Mouse (Mus musculus): Measurements from ENCODE around the gene Asb7.

The Asb7 gene

DNA sequence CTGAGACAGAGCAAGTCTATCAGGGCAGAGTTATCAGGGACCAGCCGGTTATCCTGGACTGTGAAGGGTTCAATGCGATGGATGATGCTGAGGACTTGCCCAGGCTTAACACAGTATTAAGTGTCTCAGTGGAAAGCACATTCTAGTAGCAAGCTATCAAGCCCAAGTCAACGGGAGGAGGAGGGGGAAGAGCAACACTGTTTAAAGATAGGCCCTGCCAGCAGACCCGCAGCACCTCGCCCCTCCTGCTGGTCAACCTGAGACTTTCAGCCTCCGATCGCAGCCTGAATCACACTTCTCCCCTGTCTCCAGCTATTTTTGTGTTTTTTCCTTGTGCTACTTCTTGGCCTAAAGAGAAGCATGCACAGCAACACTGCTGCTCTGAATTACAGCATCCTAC is 29.1 kb downstream of the Asb7 start:
- no peak for DNase-seq (ENCODE audit: extremely low spot score, low read depth, low spot score)

DNA sequence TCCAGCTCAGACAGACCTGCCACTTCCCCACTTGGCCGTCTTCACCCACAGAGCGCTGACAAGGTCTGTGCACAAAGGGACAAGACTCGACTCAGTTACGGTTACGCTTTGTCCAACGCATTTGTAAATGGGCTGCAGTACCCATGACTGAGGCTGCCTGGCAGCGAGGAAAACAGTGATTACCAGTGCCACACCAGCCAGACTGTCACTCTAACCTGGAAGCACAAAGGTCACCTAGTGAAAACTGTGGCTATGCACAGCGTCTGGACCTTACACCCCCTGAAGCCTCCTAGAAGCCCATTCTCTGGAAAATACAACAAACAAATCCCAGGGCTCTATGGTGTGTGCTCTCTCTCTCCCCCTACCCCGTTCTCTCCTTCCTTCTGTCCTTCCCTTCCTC is 33.9 kb downstream of the Asb7 start:
- DNase-seq (ENCODE audit: extremely low spot score, low read depth, low spot score): no peak

DNA sequence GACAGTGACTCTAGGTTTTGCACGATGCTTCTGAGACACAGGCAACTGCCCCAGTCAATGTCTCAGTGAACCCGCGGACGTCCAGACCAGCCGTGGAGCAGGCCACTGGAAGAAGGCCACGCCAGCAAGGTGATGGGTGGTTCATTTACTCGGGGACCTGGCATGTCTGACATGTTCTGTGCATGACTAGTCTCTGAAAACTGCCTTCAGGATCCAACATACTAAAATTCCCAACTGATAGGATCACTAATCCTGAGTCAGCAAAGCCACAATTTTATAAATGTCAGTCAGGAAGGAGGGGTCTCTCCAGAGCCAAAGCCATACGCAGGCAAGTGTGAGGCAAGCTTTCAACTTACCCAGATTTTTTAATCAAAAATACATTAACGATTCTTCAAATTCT is 35.8 kb downstream of the Asb7 start:
- no peak for DNase-seq (ENCODE audit: extremely low spot score, low read depth, low spot score)

DNA sequence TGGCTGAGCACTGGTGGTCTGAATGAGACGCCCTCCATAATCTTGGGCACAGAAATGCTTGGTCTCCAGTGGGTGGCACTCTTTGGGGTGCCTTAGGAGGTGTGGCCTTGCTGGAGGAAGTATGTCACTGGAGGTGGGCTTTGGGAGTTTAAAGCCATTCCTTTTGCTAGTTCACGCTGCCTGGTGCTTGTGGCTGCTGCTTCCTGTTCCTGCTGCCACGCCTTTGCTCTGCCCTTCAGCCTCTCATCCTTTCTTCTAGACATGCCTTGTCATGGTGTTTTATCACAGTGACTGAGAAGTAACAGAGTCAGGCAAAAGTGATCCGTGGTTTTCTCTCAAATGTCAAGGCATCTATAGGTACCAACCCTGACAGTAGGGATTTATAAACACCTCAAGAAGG is 37.2 kb downstream of the Asb7 start:
- no peak for DNase-seq (ENCODE audit: extremely low spot score, low read depth, low spot score)

DNA sequence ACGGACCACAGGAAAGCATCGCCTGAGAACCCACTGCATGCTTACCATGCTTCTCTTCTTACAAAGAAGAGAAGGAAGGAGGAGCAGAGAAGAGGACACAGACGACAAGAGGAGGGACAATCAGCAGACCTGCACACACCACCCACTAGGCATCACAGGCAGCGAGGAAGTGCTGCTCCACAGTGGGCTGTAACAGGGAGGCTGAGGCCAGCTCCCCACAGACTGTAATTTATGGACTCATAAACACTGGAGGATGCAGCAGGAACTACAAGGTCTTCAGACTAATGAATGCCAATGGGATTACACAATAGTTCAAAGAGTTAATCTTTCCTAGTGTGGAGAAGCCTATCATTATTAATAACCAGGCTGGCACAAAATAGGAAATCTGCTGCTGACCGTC is 38.5 kb downstream of the Asb7 start:
- DNase-seq (ENCODE audit: extremely low spot score, low read depth, low spot score): no peak

DNA sequence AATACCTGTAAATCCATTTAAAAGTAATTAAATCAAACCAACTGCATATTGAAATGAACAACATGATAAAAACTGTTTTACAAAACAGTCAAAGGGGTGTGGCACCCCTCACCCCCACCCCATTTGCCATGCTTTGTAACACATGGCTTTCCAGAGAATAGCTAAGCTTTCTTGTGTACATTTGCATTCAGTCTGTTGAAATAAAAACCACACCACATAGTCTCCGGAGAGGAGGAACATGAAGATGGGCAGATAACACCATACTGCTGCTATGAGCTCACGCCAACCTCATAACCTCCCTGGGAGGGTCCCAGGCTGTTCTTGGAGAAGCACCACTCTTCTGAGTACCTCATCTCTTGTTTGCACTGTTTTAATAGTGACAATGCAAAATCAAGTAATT is 40.2 kb downstream of the Asb7 start:
- DNase-seq (ENCODE audit: extremely low spot score, low read depth, low spot score): no peak

DNA sequence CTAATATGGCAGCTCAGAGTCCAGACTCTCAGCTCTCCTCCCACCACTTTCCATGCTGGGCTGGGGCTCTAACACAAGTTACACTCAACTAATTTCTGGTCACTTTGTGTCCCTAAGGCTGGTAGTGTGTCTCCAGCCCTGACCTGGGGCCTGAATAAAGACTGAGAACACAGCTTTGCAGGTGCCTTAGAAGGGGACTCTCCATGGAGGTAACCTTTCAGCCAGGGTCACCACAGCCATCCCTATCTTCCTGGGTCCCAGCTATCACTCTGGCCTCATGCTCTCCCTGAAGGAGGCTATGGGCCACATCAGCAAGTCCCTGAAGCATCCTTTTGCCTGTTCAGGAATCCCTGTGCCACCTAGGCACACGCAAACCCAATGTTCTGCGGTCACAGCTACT is 43.7 kb downstream of the Asb7 start:
- DNase-seq (ENCODE audit: extremely low spot score, low read depth, low spot score): no peak

DNA sequence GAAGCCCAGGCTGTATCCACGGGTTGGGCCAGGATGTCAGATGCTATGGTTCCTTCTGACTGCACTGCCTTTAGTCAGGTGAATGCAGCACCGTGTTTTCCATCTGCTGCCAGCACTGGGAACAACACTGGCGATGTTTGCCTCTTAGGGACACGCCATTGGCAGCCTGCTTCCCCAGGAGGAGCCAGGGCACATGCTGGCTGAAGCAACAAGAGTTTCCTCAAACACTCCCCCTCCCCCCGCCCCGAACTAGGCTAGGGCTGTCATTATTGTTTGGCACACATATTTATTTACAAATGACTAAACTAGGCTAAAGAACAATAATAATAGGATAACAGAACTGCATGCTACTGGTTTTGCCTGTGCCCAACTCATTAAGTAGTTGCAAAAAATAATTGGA is 56.0 kb downstream of the Asb7 start:
- DNase-seq (ENCODE audit: extremely low spot score, low read depth, low spot score): no peak

DNA sequence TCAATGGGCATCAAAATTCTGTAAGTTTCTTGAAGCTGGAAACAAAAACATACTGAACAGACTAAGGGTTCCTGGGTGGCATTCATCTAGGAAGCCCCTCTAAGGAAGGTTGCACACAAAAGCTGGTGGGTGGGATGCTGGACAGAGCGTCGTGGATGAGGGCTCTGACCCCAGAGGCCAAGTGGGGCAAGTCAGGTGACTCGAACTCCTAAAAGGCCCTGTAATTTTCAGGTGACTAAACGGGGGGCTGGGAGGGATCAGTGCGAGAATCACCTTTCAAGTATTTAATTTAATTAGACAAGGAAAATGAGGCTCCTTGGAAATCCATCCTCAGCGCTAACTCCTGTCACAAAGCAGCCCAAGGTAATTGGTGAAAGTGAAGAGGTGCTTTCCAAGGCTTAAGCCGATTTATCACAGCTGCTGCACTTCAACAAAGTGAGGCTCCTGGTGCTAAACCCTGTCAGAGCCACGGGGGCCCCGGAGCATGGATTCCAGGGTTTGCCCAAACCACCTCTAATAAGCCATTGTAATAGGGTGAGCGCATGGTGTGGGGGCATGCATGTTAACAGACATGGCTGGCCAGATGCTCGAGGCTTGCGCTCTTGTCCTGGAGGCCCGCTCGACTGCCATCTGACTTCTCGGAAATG is 59.1 kb downstream of the Asb7 start:
- no peak for DNase-seq (ENCODE audit: extremely low spot score, low read depth, low spot score)

DNA sequence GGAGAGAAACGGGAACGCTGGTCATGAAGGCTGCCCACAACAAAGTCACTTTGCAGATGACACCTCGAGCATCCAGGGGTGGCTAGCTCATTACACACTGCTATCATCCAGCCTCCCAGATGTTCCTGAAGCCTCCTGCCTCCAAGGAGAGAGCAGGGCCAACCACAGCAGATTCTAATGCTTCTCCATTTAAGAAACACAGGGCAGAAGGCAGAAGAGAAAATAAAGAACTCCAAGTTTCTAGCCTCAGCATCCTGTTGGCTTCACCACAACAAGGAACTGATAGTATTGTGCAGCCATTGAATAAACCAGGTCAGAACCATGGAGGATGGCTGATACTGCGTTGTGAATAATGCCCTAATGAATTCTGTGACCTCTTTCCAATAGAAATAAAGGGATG is 60.0 kb downstream of the Asb7 start:
- DNase-seq (ENCODE audit: extremely low spot score, low read depth, low spot score): no peak

DNA sequence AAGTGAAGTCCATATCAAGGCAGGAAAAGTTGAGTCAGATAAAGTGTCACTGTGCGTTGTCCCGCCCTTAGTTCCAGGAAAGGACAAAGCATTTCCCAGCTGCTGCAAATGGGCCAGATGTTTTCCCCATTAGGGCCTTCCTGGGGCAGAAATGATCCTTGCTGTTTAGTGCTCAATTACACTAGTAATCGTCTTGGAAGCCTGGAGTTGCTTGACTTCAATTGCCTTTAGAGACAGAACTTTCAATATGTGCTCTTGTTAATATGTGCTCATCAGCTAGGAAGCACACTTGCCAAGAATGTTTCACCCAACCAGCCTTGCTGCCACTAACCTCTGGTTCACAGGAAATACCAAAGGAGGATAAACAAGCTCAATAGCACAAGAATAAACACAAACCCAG is 66.0 kb downstream of the Asb7 start:
- DNase-seq (ENCODE audit: extremely low spot score, low read depth, low spot score): no peak

DNA sequence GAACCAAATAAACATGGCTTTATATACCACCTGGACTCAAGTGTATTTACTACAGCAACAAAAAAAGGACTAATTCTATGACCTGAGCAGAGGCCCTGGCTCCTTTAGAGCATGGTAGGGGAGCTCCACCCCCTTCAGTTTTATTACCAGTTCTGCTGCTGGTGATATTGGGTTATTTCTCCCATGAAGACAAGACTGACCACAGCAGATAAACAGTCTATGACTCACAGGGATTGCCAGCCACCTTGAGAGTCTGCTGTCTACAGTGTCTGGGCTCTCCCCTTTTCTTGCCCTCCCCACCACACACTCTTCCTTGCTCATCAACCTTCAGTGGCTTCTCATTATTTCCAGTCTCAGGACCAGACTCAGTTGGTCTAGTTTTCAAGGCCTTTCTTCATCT is 87.5 kb downstream of the Asb7 start:
- no peak for DNase-seq (ENCODE audit: extremely low spot score, low read depth, low spot score)

DNA sequence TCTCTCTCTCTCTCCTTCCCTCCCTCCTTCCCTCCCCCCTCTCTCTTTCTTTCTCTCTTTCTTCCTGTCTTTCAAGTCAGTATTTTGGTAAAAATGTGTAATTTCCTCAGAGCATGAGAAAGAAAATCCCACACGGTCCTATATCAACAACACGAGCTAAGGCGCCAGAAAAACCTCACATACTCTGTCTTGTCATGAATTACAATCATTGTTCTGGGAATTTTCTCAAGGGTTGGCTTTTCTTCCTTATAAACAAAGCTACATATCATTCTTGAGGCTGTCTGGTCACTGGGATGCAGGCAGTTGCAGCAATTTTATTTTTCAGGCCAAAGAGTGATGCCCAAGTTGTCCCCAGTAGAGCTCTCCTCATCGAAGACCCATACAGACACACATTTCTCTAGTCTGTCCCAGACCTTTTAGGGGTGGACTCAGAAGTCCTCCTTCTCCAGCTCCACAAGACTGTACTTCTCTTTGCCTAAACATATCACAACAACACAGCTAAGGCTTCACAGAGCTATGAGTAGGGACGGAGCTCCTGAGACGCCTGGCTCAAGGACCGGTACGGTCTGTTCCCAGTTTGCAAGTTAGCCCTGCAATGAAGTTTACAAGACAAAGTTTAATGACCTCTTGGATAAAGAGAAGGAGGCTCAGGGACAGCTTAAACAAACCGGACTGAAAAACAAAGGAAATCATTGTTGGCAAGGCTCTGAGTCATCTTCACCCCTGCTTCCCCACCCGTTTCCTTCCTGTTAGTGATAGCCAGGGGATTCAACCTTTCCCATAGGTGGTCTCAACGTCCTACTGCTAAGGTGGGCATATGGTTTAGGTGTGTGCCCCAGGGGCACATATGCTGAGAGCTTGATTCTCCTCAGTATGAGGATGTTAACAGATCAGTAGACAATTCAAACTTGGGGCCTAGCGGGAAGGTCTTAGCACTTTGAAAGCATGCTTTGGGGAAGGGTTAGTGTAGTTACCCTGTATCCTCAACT is 88.5 kb downstream of the Asb7 start:
- DNase-seq (ENCODE audit: extremely low spot score, low read depth, low spot score): no peak

DNA sequence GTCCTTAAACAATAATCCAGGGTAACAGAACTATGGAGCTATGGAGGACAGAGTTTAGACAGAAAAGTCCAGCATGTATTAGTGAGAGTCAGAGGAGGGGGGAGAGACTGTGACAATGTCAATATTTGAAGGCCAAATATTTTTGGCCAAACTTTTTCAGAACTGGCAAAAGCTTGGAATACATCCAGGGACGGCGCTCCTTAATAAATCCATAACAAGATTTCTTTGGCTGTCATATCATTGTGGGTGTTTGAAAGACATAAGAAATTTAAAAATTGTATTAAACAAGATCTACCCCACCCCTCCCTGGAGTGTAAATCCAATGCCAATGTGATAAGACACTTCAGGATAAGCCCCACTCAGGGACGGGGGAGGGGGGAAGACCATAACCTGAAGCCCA is 89.3 kb downstream of the Asb7 start:
- DNase-seq (ENCODE audit: extremely low spot score, low read depth, low spot score): no peak

DNA sequence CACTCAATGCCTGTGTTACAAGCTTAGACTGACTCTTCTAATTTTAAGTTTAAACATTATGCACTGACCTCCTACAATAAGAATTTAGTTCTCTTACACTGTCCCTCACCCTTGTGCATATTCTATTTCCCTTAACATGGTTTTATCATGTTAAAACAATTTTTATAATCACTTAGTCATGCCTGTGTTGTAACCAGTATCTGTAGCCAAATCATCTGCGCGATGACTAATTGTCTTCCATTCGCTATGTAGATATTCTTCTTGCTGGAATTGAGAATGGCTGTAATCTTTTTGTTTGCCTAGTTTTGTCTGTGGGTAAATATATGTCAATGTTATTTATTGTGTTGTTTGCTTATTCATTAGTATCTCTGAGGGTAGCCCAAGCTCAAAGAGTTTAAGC is 91.5 kb downstream of the Asb7 start:
- no peak for DNase-seq (ENCODE audit: extremely low spot score, low read depth, low spot score)

Data from hindlimb bud, embryonic 11.5 days (tissue).